Mouse (Mus musculus): ENCODE data around the gene Dcaf11.

The Dcaf11 gene

GRCm38 (mm10) chr14:55555788-55556187, 4.0 kb upstream of the Dcaf11 start:
- CTCF ChIA-PET: interaction anchor here (0.5 to 1.3 kb wide), 5 partner anchors 14 to 396 kb away, joined by 3 to 7 read pairs (median 5); no protein-coding TSS in a partner anchor

GRCm38 (mm10) chr14:55557003-55557402, 2.8 kb upstream of the Dcaf11 start:
- CTCF ChIA-PET: interaction anchor here (0.6 to 1.3 kb wide), 5 partner anchors 16 to 76 kb away, joined by 3 to 5 read pairs (median 4); no protein-coding TSS in a partner anchor

GRCm38 (mm10) chr14:55557587-55557986, 2.2 kb upstream of the Dcaf11 start:
- CTCF ChIA-PET: interaction anchor here (0.7 to 0.9 kb wide), 4 partner anchors 22 to 62 kb away, joined by 3 to 4 read pairs (median 3); no protein-coding TSS in a partner anchor

- CTCF ChIA-PET: interaction anchor here (0.7 kb wide), 1 partner anchor 189 kb away, joined by 4 read pairs; no protein-coding TSS in a partner anchor
Observed at GRCm38 (mm10) chr14:55558740-55559448, 912 bp upstream of the Dcaf11 start.

- CTCF ChIA-PET: interaction anchor here (0.7 kb wide), 1 partner anchor 25 kb away, joined by 3 read pairs; the partner anchor contains the start of gene Emc9
Observed at GRCm38 (mm10) chr14:55560202-55561073, 632 bp downstream of the Dcaf11 start, which contains the start of gene A730061H03Rik. Gene A730061H03Rik (minus strand): TSS chr14:55560406.

GRCm38 (mm10) chr14:55561860-55562259, 2.1 kb downstream of the Dcaf11 start:
- CTCF ChIA-PET: interaction anchor here (0.5 kb wide), 1 partner anchor 10 kb away, joined by 18 read pairs; no protein-coding TSS in a partner anchor

GRCm38 (mm10) chr14:55563249-55563648, 3.4 kb downstream of the Dcaf11 start:
- CTCF ChIA-PET: no interaction called here

GRCm38 (mm10) chr14:55565748-55566147, 5.9 kb downstream of the Dcaf11 start:
- CTCF ChIA-PET: no interaction called here

- CTCF ChIA-PET: no interaction called here
Observed at GRCm38 (mm10) chr14:55567496-55567895, 7.7 kb downstream of the Dcaf11 start.

GRCm38 (mm10) chr14:55570588-55570987, 10.8 kb downstream of the Dcaf11 start:
- CTCF ChIA-PET: no interaction called here

GRCm38 (mm10) chr14:55571760-55572159, 12.0 kb downstream of the Dcaf11 start:
- CTCF ChIA-PET: interaction anchor here (0.7 to 0.8 kb wide), 2 partner anchors 10 to 40 kb away, joined by 3 to 18 read pairs; no protein-coding TSS in a partner anchor

GRCm38 (mm10) chr14:55575302-55575701, 15.5 kb downstream of the Dcaf11 start, which contains the start of gene Fitm1:
Gene Fitm1 (plus strand): TSS chr14:55575617.
- CTCF ChIA-PET: interaction anchor here (0.7 to 0.8 kb wide), 2 partner anchors 13 to 26 kb away, joined by 10 to 16 read pairs; no protein-coding TSS in a partner anchor

GRCm38 (mm10) chr14:55575711-55576110, 15.9 kb downstream of the Dcaf11 start:
- CTCF ChIA-PET: interaction anchor here (0.7 to 0.8 kb wide), 2 partner anchors 13 to 27 kb away, joined by 10 to 16 read pairs; no protein-coding TSS in a partner anchor

GRCm38 (mm10) chr14:55576376-55576775, 16.6 kb downstream of the Dcaf11 start:
- CTCF ChIA-PET: no interaction called here

GRCm38 (mm10) chr14:55577871-55578667, 18.3 kb downstream of the Dcaf11 start, which contains the start of gene Psme1:
Gene Psme1 (plus strand): TSS chr14:55578123.
- CTCF ChIA-PET: interaction anchor here (0.6 kb wide), 1 partner anchor 12 kb away, joined by 6 read pairs; no protein-coding TSS in a partner anchor

- CTCF ChIA-PET: no interaction called here
Observed at GRCm38 (mm10) chr14:55578668-55579269, 19.0 kb downstream of the Dcaf11 start.

- CTCF ChIA-PET: interaction anchor here (0.6 kb wide), 1 partner anchor 52 kb away, joined by 4 read pairs; no protein-coding TSS in a partner anchor
Observed at GRCm38 (mm10) chr14:55579511-55580496, 20.0 kb downstream of the Dcaf11 start.

GRCm38 (mm10) chr14:55580731-55581130, 20.9 kb downstream of the Dcaf11 start:
- CTCF ChIA-PET: interaction anchor here (0.6 kb wide), 1 partner anchor 53 kb away, joined by 4 read pairs; no protein-coding TSS in a partner anchor
